Mouse (Mus musculus) lung, embryonic 15.5 days (tissue): Measurements from ENCODE around the gene Ces1e. TPM values are rescaled to one million over a fixed set of nuclear protein-coding genes. Genes with fewer than 3 reads are reported as not detected.

Experiments used
- ATAC-seq: fragments of 200-750 bp; cut with Nextera tagmentation; 2 replicates; pipeline ENCODE4 v1.8.0; 2017; ENCODE audit warnings: moderate number of reproducible peaks, borderline replicate concordance; ENCODE audit not compliant: low FRiP score, low TSS enrichment; ENCODE audit errors: extremely low read depth
- H3K27ac ChIP-seq: fragments of 300-500 bp; sonication (generic); 2 replicates; pipeline ENCODE4 v1.5.1; 2015; ENCODE audit warnings: moderate library complexity, mild to moderate bottlenecking, inconsistent platforms
- H3K27me3 ChIP-seq: fragments of 300-500 bp; sonication (generic); 2 replicates; pipeline ENCODE4 v1.6.1; 2015; ENCODE audit warnings: inconsistent platforms
- H3K36me3 ChIP-seq: fragments of 300-500 bp; sonication (generic); 2 replicates; pipeline ENCODE4 v1.6.1; 2015; ENCODE audit warnings: inconsistent platforms
- H3K4me1 ChIP-seq: fragments of 300-500 bp; sonication (generic); 2 replicates; pipeline ENCODE4 v1.6.1; 2015; ENCODE audit warnings: inconsistent platforms
- H3K4me2 ChIP-seq: fragments of 300-500 bp; sonication (generic); 2 replicates; pipeline ENCODE4 v1.6.1; 2015; ENCODE audit warnings: inconsistent platforms, mild to moderate bottlenecking, moderate library complexity
- H3K4me3 ChIP-seq: fragments of 300-500 bp; sonication (generic); 2 replicates; pipeline ENCODE4 v1.5.1; 2015; ENCODE audit warnings: mild to moderate bottlenecking, inconsistent platforms
- H3K9ac ChIP-seq: fragments of 300-500 bp; sonication (generic); 2 replicates; pipeline ENCODE4 v1.6.1; 2015; ENCODE audit warnings: inconsistent platforms
- H3K9me3 ChIP-seq: fragments of 300-500 bp; sonication (generic); 2 replicates; pipeline ENCODE4 v1.6.1; 2016; ENCODE audit warnings: inconsistent platforms
- WGBS: fragments of 180-500 bp; shearing (Covaris S2); methylation state at CpG from one replicate; pipeline ENCODE4 v1.1.7; 2015; 5-methylcytosine and 5-hydroxymethylcytosine counted together
- polyA plus RNA-seq: library from polyadenylated mRNA; unstranded; fragments of >200 nt; fragmentation: Nextera tagmentation; extraction: Ambion mirVana; gene quantifications from 2 replicates; pipeline ENCODE4 v1.2.1, GENCODE M21; 2015

Gene Ces1e
- polyA plus RNA-seq = 0.38 TPM in 1 of 2 replicates, not detected in the other

- ATAC-seq = no peak
- Histone ChIP-seq H3K9ac (no peak within 1 kb of the TSS), H3K9me3 (no peaks in the 10 kb centered on the region), H3K4me3 (no peak within 1 kb of the TSS), H3K4me2 (no peak within 1 kb of the TSS), H3K4me1 (0 out of 2 replicates have a peak, but pooled peaks cover 6% of the 10 kb centered on the region), H3K36me3 (no peaks in the 10 kb centered on the region), H3K27me3 (no peaks in the 10 kb centered on the region), H3K27ac (no peak within 1 kb of the TSS)
Observed at GRCm38 (mm10) chr8:93229446-93229845, at the start of gene Ces1e. Ces1e (minus strand) TSS chr8:93229619.

GRCm38 (mm10) chr8:93278176-93278805, 48.9 kb upstream of the Ces1e start:
- H3K36me3 ChIP-seq = no peaks in the 10 kb centered on the region
- H3K4me2 ChIP-seq = no peak overlapping the region
- ATAC-seq = no peak
- WGBS = 73% methylated on average over 4 of the region's 4 CpGs
- H3K9me3 ChIP-seq = no peaks in the 10 kb centered on the region
- H3K27me3 ChIP-seq = no peaks in the 10 kb centered on the region
- H3K4me3 ChIP-seq = no peak overlapping the region
- no peak overlapping the region for H3K9ac ChIP-seq
- no peaks in the 10 kb centered on the region; the same call in 1 of the 2 replicates for H3K4me1 ChIP-seq
- H3K27ac ChIP-seq = no peak overlapping the region

GRCm38 (mm10) chr8:93274609-93275008, 45.2 kb upstream of the Ces1e start:
- no peaks in the 10 kb centered on the region; the same call in 1 of the 2 replicates for H3K4me1 ChIP-seq
- ATAC-seq = no peak
- no peak overlapping the region for H3K4me3 ChIP-seq
- H3K4me2 ChIP-seq = no peak overlapping the region
- WGBS = 83% methylated on average over 4 of the region's 4 CpGs
- no peak overlapping the region for H3K27ac ChIP-seq
- no peak overlapping the region for H3K9ac ChIP-seq
- H3K36me3 ChIP-seq = no peaks in the 10 kb centered on the region
- H3K9me3 ChIP-seq = no peaks in the 10 kb centered on the region
- no peaks in the 10 kb centered on the region for H3K27me3 ChIP-seq

GRCm38 (mm10) chr8:93273321-93273720, 43.9 kb upstream of the Ces1e start:
- ATAC-seq = no peak
- Histone ChIP-seq H3K4me1 (no peaks in the 10 kb centered on the region), H3K9me3 (no peaks in the 10 kb centered on the region), H3K27ac (no peak overlapping the region), H3K36me3 (no peaks in the 10 kb centered on the region), H3K4me2 (no peak overlapping the region), H3K27me3 (no peaks in the 10 kb centered on the region), H3K9ac (no peak overlapping the region), H3K4me3 (no peak overlapping the region)
- 85% methylated on average over 3 of the region's 3 CpGs for WGBS

GRCm38 (mm10) chr8:93272686-93273085, 43.3 kb upstream of the Ces1e start:
- no peak; the same call in 1 of the 2 replicates for ATAC-seq
- Histone ChIP-seq H3K9me3 (no peaks in the 10 kb centered on the region), H3K27ac (no peak overlapping the region), H3K9ac (no peak overlapping the region), H3K4me2 (no peak overlapping the region), H3K4me1 (no peaks in the 10 kb centered on the region), H3K4me3 (no peak overlapping the region), H3K27me3 (no peaks in the 10 kb centered on the region), H3K36me3 (no peaks in the 10 kb centered on the region)
- WGBS = 50% methylated on average over 4 of the region's 4 CpGs

- Histone ChIP-seq H3K27me3 (no peaks in the 10 kb centered on the region), H3K4me3 (no peak overlapping the region), H3K27ac (no peak overlapping the region), H3K36me3 (no peaks in the 10 kb centered on the region), H3K9ac (no peak overlapping the region), H3K4me2 (no peak overlapping the region), H3K4me1 (no peaks in the 10 kb centered on the region), H3K9me3 (no peaks in the 10 kb centered on the region)
- 50% methylated on average over 2 of the region's 2 CpGs for WGBS
- no peak for ATAC-seq
Observed at GRCm38 (mm10) chr8:93261436-93261835, 32.0 kb upstream of the Ces1e start.

GRCm38 (mm10) chr8:93252400-93252925, 23.0 kb upstream of the Ces1e start:
- 95% methylated on average over 1 of the region's 1 CpGs for WGBS
- ATAC-seq = no peak

GRCm38 (mm10) chr8:93246057-93246456, 16.6 kb upstream of the Ces1e start:
- Histone ChIP-seq H3K4me3 (no peak overlapping the region), H3K9me3 (no peaks in the 10 kb centered on the region), H3K4me2 (no peak overlapping the region), H3K27ac (no peak overlapping the region), H3K36me3 (no peaks in the 10 kb centered on the region), H3K4me1 (no peaks in the 10 kb centered on the region), H3K9ac (no peak overlapping the region), H3K27me3 (no peaks in the 10 kb centered on the region)
- ATAC-seq = no peak
- 70% methylated on average over 2 of the region's 2 CpGs for WGBS

More at GRCm38 (mm10) chr8:93252400-93252925, 23.0 kb upstream of the Ces1e start:
- no peaks in the 10 kb centered on the region for H3K4me1 ChIP-seq
- no peak overlapping the region for H3K27ac ChIP-seq
- H3K27me3 ChIP-seq = no peaks in the 10 kb centered on the region
- H3K9ac ChIP-seq = no peak overlapping the region
- H3K36me3 ChIP-seq = no peaks in the 10 kb centered on the region
- no peak overlapping the region for H3K4me3 ChIP-seq
- H3K9me3 ChIP-seq = no peaks in the 10 kb centered on the region
- H3K4me2 ChIP-seq = no peak overlapping the region

- H3K9me3 ChIP-seq = no peaks in the 10 kb centered on the region
- H3K4me1 ChIP-seq = no peaks in the 10 kb centered on the region
- no peak for ATAC-seq
- H3K36me3 ChIP-seq = no peaks in the 10 kb centered on the region
- no peak overlapping the region for H3K4me3 ChIP-seq
- H3K27ac ChIP-seq = no peak overlapping the region
- H3K27me3 ChIP-seq = no peaks in the 10 kb centered on the region
- no peak overlapping the region for H3K9ac ChIP-seq
- H3K4me2 ChIP-seq = no peak overlapping the region
Observed at GRCm38 (mm10) chr8:93239884-93240283, 10.5 kb upstream of the Ces1e start.

GRCm38 (mm10) chr8:93235681-93236080, 6.3 kb upstream of the Ces1e start:
- no peak for ATAC-seq
- Histone ChIP-seq H3K27ac (no peak overlapping the region), H3K27me3 (no peaks in the 10 kb centered on the region), H3K9me3 (no peaks in the 10 kb centered on the region), H3K4me1 (no peaks in the 10 kb centered on the region), H3K4me2 (no peak overlapping the region), H3K9ac (no peak overlapping the region), H3K4me3 (no peak overlapping the region), H3K36me3 (no peaks in the 10 kb centered on the region)
- 94% methylated on average over 1 of the region's 1 CpGs for WGBS

GRCm38 (mm10) chr8:93234706-93235105, 5.3 kb upstream of the Ces1e start:
- Histone ChIP-seq H3K27me3 (no peaks in the 10 kb centered on the region), H3K4me1 (no peaks in the 10 kb centered on the region), H3K9ac (no peak overlapping the region), H3K4me3 (no peak overlapping the region), H3K36me3 (no peaks in the 10 kb centered on the region), H3K27ac (no peak overlapping the region), H3K4me2 (no peak overlapping the region), H3K9me3 (no peaks in the 10 kb centered on the region)
- ATAC-seq = no peak
- WGBS = 81% methylated on average over 1 of the region's 1 CpGs

- Histone ChIP-seq H3K9me3 (no peaks in the 10 kb centered on the region), H3K4me3 (no peak overlapping the region), H3K36me3 (no peaks in the 10 kb centered on the region), H3K4me1 (no peaks in the 10 kb centered on the region), H3K9ac (no peak overlapping the region), H3K4me2 (no peak overlapping the region), H3K27me3 (no peaks in the 10 kb centered on the region), H3K27ac (no peak overlapping the region)
- ATAC-seq = no peak
- WGBS = 70% methylated on average over 6 of the region's 6 CpGs
Observed at GRCm38 (mm10) chr8:93234068-93234467, 4.6 kb upstream of the Ces1e start.
